Mouse (Mus musculus): ENCODE measurements around the gene Slc35f6.
"Not testable (repeated sequence)": the region's sequence is repeated elsewhere in the genome, so short reads cannot be mapped to it uniquely, and the experiment has no call there.

Slc35f6 gene

GRCm38 (mm10) chr5:30659042-30659441 lies 11.3 kb downstream of the Slc35f6 start:
- DNase-seq (ENCODE audit: low spot score): no peak

GRCm38 (mm10) chr5:30660278-30660677 lies 12.5 kb downstream of the Slc35f6 start:
- no peak for DNase-seq (ENCODE audit: low spot score)

- DNase-seq (ENCODE audit: low spot score): no peak
Measured at GRCm38 (mm10) chr5:30660813-30661212, 13.1 kb downstream of the Slc35f6 start.

- no peak for DNase-seq (ENCODE audit: low spot score)
Measured at GRCm38 (mm10) chr5:30665360-30665759, 17.6 kb downstream of the Slc35f6 start.

- DNase-seq (ENCODE audit: low spot score): no peak
Measured at GRCm38 (mm10) chr5:30665968-30666367, 18.2 kb downstream of the Slc35f6 start.

- peak; percentile 39 for DNase-seq (ENCODE audit: low spot score)
Measured at GRCm38 (mm10) chr5:30666391-30667195, 18.9 kb downstream of the Slc35f6 start, which contains the start of gene Cenpa. Cenpa (plus strand) TSS chr5:30666777.

GRCm38 (mm10) chr5:30667215-30667614 lies 19.5 kb downstream of the Slc35f6 start:
- no peak for DNase-seq (ENCODE audit: low spot score)

- no peak for DNase-seq (ENCODE audit: low spot score)
Measured at GRCm38 (mm10) chr5:30667686-30668085, 20.0 kb downstream of the Slc35f6 start.

- DNase-seq (ENCODE audit: low spot score): no peak
Measured at GRCm38 (mm10) chr5:30668637-30669495, 21.1 kb downstream of the Slc35f6 start.

- DNase-seq (ENCODE audit: low spot score): no peak
Measured at GRCm38 (mm10) chr5:30669496-30669830, 21.7 kb downstream of the Slc35f6 start.

- DNase-seq (ENCODE audit: low spot score): no peak
Measured at GRCm38 (mm10) chr5:30670091-30670490, 22.4 kb downstream of the Slc35f6 start.

- DNase-seq (ENCODE audit: low spot score): no peak
Measured at GRCm38 (mm10) chr5:30674001-30674400, 26.3 kb downstream of the Slc35f6 start.

GRCm38 (mm10) chr5:30676800-30677199 lies 29.1 kb downstream of the Slc35f6 start:
- DNase-seq (ENCODE audit: low spot score): no peak

- DNase-seq (ENCODE audit: low spot score): not testable (repeated sequence)
Measured at GRCm38 (mm10) chr5:30678069-30678468, 30.3 kb downstream of the Slc35f6 start.

- DNase-seq (ENCODE audit: low spot score): no peak
Measured at GRCm38 (mm10) chr5:30678722-30679296, 31.1 kb downstream of the Slc35f6 start.

GRCm38 (mm10) chr5:30679593-30679992 lies 31.9 kb downstream of the Slc35f6 start:
- DNase-seq (ENCODE audit: low spot score): no peak

- DNase-seq (ENCODE audit: low spot score): no peak
Measured at GRCm38 (mm10) chr5:30681970-30682369, 34.2 kb downstream of the Slc35f6 start.

- no peak for DNase-seq (ENCODE audit: low spot score)
Measured at GRCm38 (mm10) chr5:30682967-30683600, 35.4 kb downstream of the Slc35f6 start.

- no peak for DNase-seq (ENCODE audit: low spot score)
Measured at GRCm38 (mm10) chr5:30683993-30684392, 36.3 kb downstream of the Slc35f6 start.

- no peak for DNase-seq (ENCODE audit: low spot score)
Measured at GRCm38 (mm10) chr5:30686781-30687180, 39.0 kb downstream of the Slc35f6 start.

- DNase-seq (ENCODE audit: low spot score): no peak
Measured at GRCm38 (mm10) chr5:30700361-30701000, 52.7 kb downstream of the Slc35f6 start.

- not testable (repeated sequence) for DNase-seq (ENCODE audit: low spot score)
Measured at GRCm38 (mm10) chr5:30701373-30701772, 53.6 kb downstream of the Slc35f6 start.

Data from urinary bladder, postnatal 10 days (tissue).